Mouse (Mus musculus): ENCODE results near the gene Unc13a.
A peak's percentile ranks its signal among the peaks of the same experiment; 100 is the strongest.

GRCm38 (mm10) chr8:71591471-71592373 lies 79.8 kb downstream of the Unc13a start, which contains the start of gene Pgls:
- TF ChIP-seq POLR2A (IDR thresholded peaks at IDR 0.05; ENCODE audit: insufficient read length, low read depth) (peak; percentile 94), TCF12 (IDR thresholded peaks at IDR 0.05; ENCODE audit: insufficient read depth, poor library complexity, severe bottlenecking) (no peak), TCF3 (IDR thresholded peaks at IDR 0.05; ENCODE audit: insufficient read length, low read depth) (no peak)
